Mouse (Mus musculus) MEL (cell line): ENCODE measurements at regions not wholly inside any gene's neighbourhood (a gene's known extent, or its start where the extent isn't known, plus 50 kb on each side); places are given as distances from the start of the nearest gene placed in this dataset.

Experiments used
- DNase-seq: peaks from one replicate; pipeline ENCODE4 v3.0.0; 2011; ENCODE audit warnings: low read depth, low spot score
- H3K27ac ChIP-seq: 2 replicates; pipeline ENCODE4 v1.5.1; 2012; ENCODE audit warnings: low read depth, mild to moderate bottlenecking, control low read depth, low read length, moderate library complexity; ENCODE audit not compliant: control insufficient read depth
- H3K27me3 ChIP-seq, 2 experiments: fragments of 150-350 bp in 1 of 2; sonication (generic) in 1 of 2; 2 replicates each; pipeline ENCODE4 v1.6.1; 2012; ENCODE audit warnings: low read length in 2 of 2, mild to moderate bottlenecking in 2 of 2, improper control_type of control experiment in 1 of 2, moderate library complexity in 1 of 2; ENCODE audit not compliant: insufficient read depth in 2 of 2, control insufficient read depth in 1 of 2
- H3K36me3 ChIP-seq, 2 experiments: 2 replicates each; pipeline ENCODE4 v1.6.1; 2012 to 2014; ENCODE audit warnings: low read length in 2 of 2, improper control_type of control experiment in 1 of 2, inconsistent platforms in 1 of 2, mild to moderate bottlenecking in 1 of 2; ENCODE audit not compliant: insufficient read depth in 2 of 2, control insufficient read depth in 1 of 2
- H3K4me1 ChIP-seq, 2 experiments: fragments of 150-350 bp in 1 of 2; sonication (generic) in 1 of 2; 2 replicates each; pipeline ENCODE4 v1.6.1; 2012; ENCODE audit warnings: low read length in 2 of 2, improper control_type of control experiment in 1 of 2, mild to moderate bottlenecking in 1 of 2; ENCODE audit not compliant: insufficient read depth in 2 of 2, control insufficient read depth in 1 of 2
- H3K4me3 ChIP-seq, 2 experiments: fragments of 150-350 bp in 1 of 2; sonication (generic) in 1 of 2; 2 replicates each; pipeline ENCODE4 v1.5.1; 2012; ENCODE audit warnings: low read depth in 2 of 2, low read length in 2 of 2, mild to moderate bottlenecking in 2 of 2, moderate library complexity in 2 of 2, control low read depth in 1 of 2, improper control_type of control experiment in 1 of 2; ENCODE audit not compliant: control insufficient read depth in 1 of 2, insufficient read depth in 1 of 2
- H3K79me2 ChIP-seq: 2 replicates; pipeline ENCODE4 v1.6.1; 2012; ENCODE audit warnings: mild to moderate bottlenecking, low read length, moderate library complexity; ENCODE audit not compliant: control insufficient read depth, poor library complexity, insufficient read depth
- H3K9ac ChIP-seq: 2 replicates; pipeline ENCODE4 v1.6.1; 2012; ENCODE audit warnings: low read depth, mild to moderate bottlenecking, control low read depth, low read length, moderate library complexity; ENCODE audit not compliant: control insufficient read depth, poor library complexity, severe bottlenecking
- H3K9me3 ChIP-seq: fragments of 150-350 bp; sonication (generic); replicated peaks from 2 replicates; pipeline ENCODE4 v1.6.1; 2012; ENCODE audit warnings: mild to moderate bottlenecking, low read length, improper control_type of control experiment, moderate library complexity; ENCODE audit not compliant: insufficient read depth
- CTCF ChIP-seq, 3 experiments: IDR thresholded peaks in 2 of 3; conservative IDR thresholded peaks in 1 of 3; 2 replicates each; pipeline ENCODE4 v1.5.1; 2011 to 2012; ENCODE audit warnings: low read length in 3 of 3, low read depth in 2 of 3, mild to moderate bottlenecking in 2 of 3, improper control_type of control experiment in 1 of 3, inconsistent platforms in 1 of 3, mixed read lengths in 1 of 3, moderate library complexity in 1 of 3; ENCODE audit not compliant: control insufficient read depth in 1 of 3, insufficient read depth in 1 of 3, poor library complexity in 1 of 3, severe bottlenecking in 1 of 3
- E2F4 ChIP-seq: IDR thresholded peaks from 2 replicates; pipeline ENCODE4 v1.6.1; 2011; ENCODE audit warnings: low read depth, low read length, improper control_type of control experiment, borderline replicate concordance
- EP300 ChIP-seq, 2 experiments: IDR thresholded peaks; 2 replicates each; pipeline ENCODE4 v1.6.1; 2011; ENCODE audit warnings: improper control_type of control experiment in 2 of 2, low read length in 2 of 2, low read depth in 1 of 2, mild to moderate bottlenecking in 1 of 2
- GABPA ChIP-seq: IDR thresholded peaks from 2 replicates; pipeline ENCODE4 v1.6.1; 2012; ENCODE audit warnings: low read depth, mild to moderate bottlenecking, inconsistent platforms, low read length, improper control_type of control experiment, moderate library complexity
- HCFC1 ChIP-seq: IDR thresholded peaks from 2 replicates; pipeline ENCODE4 v1.6.1; 2012; ENCODE audit warnings: low read depth, mild to moderate bottlenecking, inconsistent platforms, low read length, improper control_type of control experiment, moderate library complexity
- JUND ChIP-seq: IDR thresholded peaks from 2 replicates; pipeline ENCODE4 v1.6.1; 2011; ENCODE audit warnings: low read depth, mild to moderate bottlenecking, improper control_type of control experiment, low read length
- MAZ ChIP-seq: IDR thresholded peaks from 2 replicates; pipeline ENCODE4 v1.6.1; 2012; ENCODE audit warnings: low read depth, mild to moderate bottlenecking, inconsistent platforms, low read length, improper control_type of control experiment
- MEF2A ChIP-seq: IDR thresholded peaks from 2 replicates; pipeline ENCODE4 v1.6.1; 2014; ENCODE audit warnings: low read depth, mild to moderate bottlenecking, inconsistent platforms, low read length, improper control_type of control experiment; ENCODE audit not compliant: poor library complexity, insufficient replicate concordance, severe bottlenecking; ENCODE audit errors: extremely low read depth
- MXI1 ChIP-seq: IDR thresholded peaks from 2 replicates; pipeline ENCODE4 v1.6.1; 2011; ENCODE audit warnings: mild to moderate bottlenecking, low read depth, low read length, improper control_type of control experiment
- MYB ChIP-seq: IDR thresholded peaks from 2 replicates; pipeline ENCODE4 v1.6.1; 2011; ENCODE audit warnings: mild to moderate bottlenecking, low read depth, low read length, improper control_type of control experiment
- MYC ChIP-seq: IDR thresholded peaks from 2 replicates; pipeline ENCODE4 v1.6.1; 2011; ENCODE audit warnings: low read depth, mild to moderate bottlenecking, low read length, improper control_type of control experiment, moderate library complexity
- POLR2A ChIP-seq, 2 experiments: IDR thresholded peaks; 2 replicates each; pipeline ENCODE4 v1.6.1; 2011 to 2012; ENCODE audit warnings: low read length in 2 of 2, mild to moderate bottlenecking in 2 of 2, control low read depth in 1 of 2, improper control_type of control experiment in 1 of 2, low read depth in 1 of 2, moderate library complexity in 1 of 2; ENCODE audit not compliant: control insufficient read depth in 1 of 2, insufficient read depth in 1 of 2, poor library complexity in 1 of 2
- RAD21 ChIP-seq: IDR thresholded peaks from 2 replicates; pipeline ENCODE4 v1.6.1; 2011; ENCODE audit warnings: mild to moderate bottlenecking, low read depth, low read length, improper control_type of control experiment
- RCOR1 ChIP-seq: IDR thresholded peaks from 2 replicates; pipeline ENCODE4 v1.6.1; 2012; ENCODE audit warnings: low read depth, mild to moderate bottlenecking, inconsistent platforms, low read length, improper control_type of control experiment
- SIN3A ChIP-seq: IDR thresholded peaks from 2 replicates; pipeline ENCODE4 v1.6.1; 2012; ENCODE audit warnings: low read length, improper control_type of control experiment, inconsistent platforms
- TAL1 ChIP-seq: IDR thresholded peaks from 2 replicates; pipeline ENCODE4 v1.6.1; 2012; ENCODE audit warnings: mild to moderate bottlenecking, inconsistent platforms, low read length, moderate library complexity, mixed read lengths
- TCF12 ChIP-seq: IDR thresholded peaks from 2 replicates; pipeline ENCODE4 v1.6.1; 2014; ENCODE audit warnings: low read depth, mild to moderate bottlenecking, inconsistent platforms, low read length, improper control_type of control experiment, moderate library complexity
- UBTF ChIP-seq: IDR thresholded peaks from 2 replicates; pipeline ENCODE4 v1.6.1; 2012; ENCODE audit warnings: low read depth, mild to moderate bottlenecking, inconsistent platforms, low read length, improper control_type of control experiment, moderate library complexity, borderline replicate concordance; ENCODE audit not compliant: insufficient read depth
- USF1 ChIP-seq: IDR thresholded peaks from 2 replicates; pipeline ENCODE4 v1.6.1; 2014; ENCODE audit warnings: low read depth, mild to moderate bottlenecking, inconsistent platforms, low read length, improper control_type of control experiment, moderate library complexity
- ZC3H11A ChIP-seq: IDR thresholded peaks from 2 replicates; pipeline ENCODE4 v1.6.1; 2012; ENCODE audit warnings: low read depth, mild to moderate bottlenecking, inconsistent platforms, low read length, improper control_type of control experiment
- ZKSCAN1 ChIP-seq: IDR thresholded peaks from 2 replicates; pipeline ENCODE4 v1.6.1; 2012; ENCODE audit warnings: low read depth, mild to moderate bottlenecking, inconsistent platforms, low read length, improper control_type of control experiment, moderate library complexity
- ZMIZ1 ChIP-seq: IDR thresholded peaks from 2 replicates; pipeline ENCODE4 v1.6.1; 2012; ENCODE audit warnings: low read depth, mild to moderate bottlenecking, inconsistent platforms, low read length, improper control_type of control experiment, moderate library complexity
- ZNF384 ChIP-seq: IDR thresholded peaks from 2 replicates; pipeline ENCODE4 v1.6.1; 2012; ENCODE audit warnings: low read depth, mild to moderate bottlenecking, inconsistent platforms, low read length, improper control_type of control experiment

DNA sequence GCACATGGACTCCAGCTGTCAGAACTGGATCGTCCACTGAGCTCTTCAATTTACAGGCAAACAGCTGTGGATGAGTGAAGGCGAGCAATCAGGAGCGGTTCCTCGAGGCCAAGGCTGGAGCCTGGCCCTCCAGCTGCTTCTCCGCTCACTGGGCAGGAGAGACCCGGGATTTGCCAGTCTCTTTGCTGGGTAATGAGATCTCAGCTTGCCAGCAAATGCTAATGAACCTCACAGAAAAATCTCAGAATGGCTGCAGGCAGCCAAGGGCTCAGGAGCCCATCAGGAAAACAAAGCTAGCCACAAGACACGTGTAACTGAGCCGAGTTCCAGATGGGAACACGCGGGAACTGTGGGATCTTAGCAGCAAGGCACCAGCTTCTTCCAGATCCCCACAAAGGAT is 244.2 kb downstream of the Bcor start:
- Histone ChIP-seq H3K4me3 (no peak overlapping the region), H3K9me3 (no peaks in the 10 kb centered on the region), H3K36me3 (no peaks in the 10 kb centered on the region), H3K79me2 (no peaks in the 10 kb centered on the region), H3K9ac (no peak overlapping the region), H3K27ac (no peak overlapping the region), H3K27me3 (no peaks in the 10 kb centered on the region), H3K4me1 (no peaks in the 10 kb centered on the region)
- no peak for DNase-seq
- no peak for TF ChIP-seq CTCF (IDR thresholded peaks at IDR 0.05 in 2 of 3, conservative IDR thresholded peaks at IDR 0.05 in 1 of 3; ENCODE audit: control insufficient read depth in 1 of 3, insufficient read depth in 1 of 3, low read depth in 2 of 3, low read length in 3 of 3, poor library complexity in 1 of 3, severe bottlenecking in 1 of 3)
- TF ChIP-seq JUND = no peak
- TF ChIP-seq RCOR1 = no peak
- no peak for TF ChIP-seq USF1
- TF ChIP-seq SIN3A = no peak
- TF ChIP-seq HCFC1 = no peak

DNA sequence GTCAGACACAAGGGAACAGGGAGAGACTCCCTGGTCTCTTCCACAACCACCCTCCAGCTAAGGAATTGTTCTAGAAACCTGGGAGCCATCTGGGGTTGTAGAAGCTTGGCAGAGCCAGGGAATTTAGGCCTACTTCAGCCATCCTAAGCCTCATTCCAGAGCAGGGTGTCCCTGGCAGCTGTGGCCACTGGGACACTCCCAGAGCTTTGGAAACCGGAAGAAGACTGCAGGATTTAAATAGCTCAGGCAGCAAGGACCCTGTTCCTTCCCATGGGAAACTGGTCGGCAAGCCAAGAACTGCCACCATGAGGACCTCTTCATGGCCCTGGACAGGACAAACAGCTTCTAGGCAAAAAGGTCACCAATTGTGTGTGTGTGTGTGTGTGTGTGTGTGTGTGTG is 239.9 kb downstream of the Bcor start:
- H3K79me2 ChIP-seq = no peaks in the 10 kb centered on the region
- H3K27ac ChIP-seq = no peak overlapping the region
- no peak for DNase-seq
- no peak overlapping the region for H3K9ac ChIP-seq
- H3K9me3 ChIP-seq = no peaks in the 10 kb centered on the region
- TF ChIP-seq UBTF (no peak), EP300 (IDR thresholded peaks at IDR 0.05; ENCODE audit: low read depth in 1 of 2, low read length in 2 of 2) (no peak), RCOR1 (no peak), ZKSCAN1 (no peak), MYB (no peak), ZNF384 (no peak), JUND (no peak), E2F4 (no peak), TAL1 (no peak), MEF2A (no peak), ZMIZ1 (no peak), ZC3H11A (no peak), GABPA (no peak), MAZ (no peak), RAD21 (no peak), MXI1 (no peak), SIN3A (no peak), MYC (no peak), POLR2A (IDR thresholded peaks at IDR 0.05; ENCODE audit: control insufficient read depth in 1 of 2, insufficient read depth in 1 of 2, low read depth in 1 of 2, low read length in 2 of 2, poor library complexity in 1 of 2) (no peak), TCF12 (no peak)
- no peaks in the 10 kb centered on the region for H3K27me3 ChIP-seq
- H3K4me1 ChIP-seq = no peaks in the 10 kb centered on the region
- H3K4me3 ChIP-seq = no peak overlapping the region
- no peaks in the 10 kb centered on the region for H3K36me3 ChIP-seq
